Mouse (Mus musculus) gastrocnemius, adult 18-20 months (tissue): Measurements from ENCODE around the gene Tpk1. TPM values are rescaled to one million over a fixed set of nuclear protein-coding genes. Genes with fewer than 3 reads are reported as not detected.

Experiments
- DNase-seq: peaks from one replicate; pipeline ENCODE4 v3.0.0; 2021; ENCODE audit warnings: low spot score
- total RNA-seq, 2 experiments: library from RNA; stranded (reverse); gene quantifications; 2 replicates each; pipeline ENCODE4 v1.2.3; 2021

Gene Tpk1
- total RNA-seq, 2 experiments from 2014 or later, result 0.64 to 0.81 TPM

- DNase-seq, result no peak
These were observed 302.7 kb downstream of the Tpk1 start for GRCm38 (mm10) chr6:43363291-43363820.

GRCm38 (mm10) chr6:43361248-43361647, 304.8 kb downstream of the Tpk1 start:
- no peak for DNase-seq

GRCm38 (mm10) chr6:43360214-43360613, 305.9 kb downstream of the Tpk1 start:
- DNase-seq, result no peak

GRCm38 (mm10) chr6:43354562-43355241, 311.4 kb downstream of the Tpk1 start:
- no peak for DNase-seq

GRCm38 (mm10) chr6:43353446-43353845, 312.6 kb downstream of the Tpk1 start:
- DNase-seq, result no peak

GRCm38 (mm10) chr6:43349083-43349482, 317.0 kb downstream of the Tpk1 start:
- no peak for DNase-seq

GRCm38 (mm10) chr6:43347637-43348036, 318.4 kb downstream of the Tpk1 start:
- no peak for DNase-seq

GRCm38 (mm10) chr6:43343006-43343405, 323.1 kb downstream of the Tpk1 start:
- no peak for DNase-seq

GRCm38 (mm10) chr6:43342386-43342785, 323.7 kb downstream of the Tpk1 start:
- DNase-seq, result no peak

GRCm38 (mm10) chr6:43338804-43339203, 327.3 kb downstream of the Tpk1 start:
- no peak for DNase-seq

GRCm38 (mm10) chr6:43337491-43337961, 328.6 kb downstream of the Tpk1 start:
- no peak for DNase-seq

GRCm38 (mm10) chr6:43335619-43336234, 330.4 kb downstream of the Tpk1 start:
- no peak for DNase-seq

GRCm38 (mm10) chr6:43333479-43333878, 332.6 kb downstream of the Tpk1 start:
- DNase-seq, result no peak

GRCm38 (mm10) chr6:43312961-43313656, 353.0 kb downstream of the Tpk1 start:
- no peak for DNase-seq

GRCm38 (mm10) chr6:43312546-43312945, 353.5 kb downstream of the Tpk1 start:
- DNase-seq, result no peak

- DNase-seq, result no peak
These were observed 356.0 kb downstream of the Tpk1 start for GRCm38 (mm10) chr6:43310071-43310470.

GRCm38 (mm10) chr6:43309454-43309853, 356.6 kb downstream of the Tpk1 start, which contains the start of gene Nobox:
Nobox (minus strand) TSS chr6:43309554.
- no peak for DNase-seq

- DNase-seq, result no peak
These were observed 368.6 kb downstream of the Tpk1 start for GRCm38 (mm10) chr6:43297508-43297850.

- DNase-seq, result no peak
These were observed 369.1 kb downstream of the Tpk1 start for GRCm38 (mm10) chr6:43296798-43297507.

- no peak for DNase-seq
These were observed 370.2 kb downstream of the Tpk1 start for GRCm38 (mm10) chr6:43295908-43296307.
